Mouse (Mus musculus): Measurements from ENCODE around the gene Arih2. TPM values are rescaled to one million over a fixed set of nuclear protein-coding genes. Genes with fewer than 3 reads are reported as not detected.
"Not testable (repeated sequence)": the region's sequence is repeated elsewhere in the genome, so short reads cannot be mapped to it uniquely, and the experiment has no call there.

The Arih2 gene
- polyA plus RNA-seq, 1 experiment from 2014 or later: 46.7 TPM

GRCm38 (mm10) chr9:108631631-108632256 lies 17.4 kb downstream of the Arih2 start:
- 67% methylated on average over 5 of the region's 5 CpGs for WGBS
- H3K4me3 ChIP-seq (ENCODE audit: low read length): no peak overlapping the region
- no peak overlapping the region for H3K9ac ChIP-seq (ENCODE audit: low read length)

GRCm38 (mm10) chr9:108630683-108631082 lies 18.5 kb downstream of the Arih2 start:
- H3K27ac ChIP-seq (ENCODE audit: low read length): no peak overlapping the region
- no peaks in the 10 kb centered on the region for H3K9me3 ChIP-seq (ENCODE audit: control insufficient read depth, low read length)
- 55% methylated on average over 1 of the region's 1 CpGs for WGBS
- ATAC-seq (ENCODE audit: low read depth): no peak
- H3K4me3 ChIP-seq (ENCODE audit: low read length): no peak overlapping the region
- H3K9ac ChIP-seq (ENCODE audit: low read length): no peak overlapping the region
- H3K4me1 ChIP-seq (replicated peaks; ENCODE audit: control insufficient read depth, insufficient read depth, low read length): peaks cover 7% of the 10 kb centered on the region
- no peaks in the 10 kb centered on the region for H3K36me3 ChIP-seq (ENCODE audit: control insufficient read depth, insufficient read depth, low read length)
- no peak overlapping the region for H3K4me2 ChIP-seq (ENCODE audit: low read depth, low read length)
- H3K27me3 ChIP-seq (ENCODE audit: control insufficient read depth, insufficient read depth, low read depth, low read length): no peaks in the 10 kb centered on the region

More at GRCm38 (mm10) chr9:108631631-108632256, 17.4 kb downstream of the Arih2 start:
- peaks cover 3% of the 10 kb centered on the region for H3K4me1 ChIP-seq (replicated peaks; ENCODE audit: control insufficient read depth, insufficient read depth, low read length)
- H3K27me3 ChIP-seq (ENCODE audit: control insufficient read depth, insufficient read depth, low read depth, low read length): no peaks in the 10 kb centered on the region
- no peaks in the 10 kb centered on the region for H3K36me3 ChIP-seq (ENCODE audit: control insufficient read depth, insufficient read depth, low read length)
- no peak for ATAC-seq (ENCODE audit: low read depth)
- no peaks in the 10 kb centered on the region for H3K9me3 ChIP-seq (ENCODE audit: control insufficient read depth, low read length)
- H3K27ac ChIP-seq (ENCODE audit: low read length): no peak overlapping the region
- H3K4me2 ChIP-seq (ENCODE audit: low read depth, low read length): no peak overlapping the region

- Histone ChIP-seq H3K9ac (ENCODE audit: low read length) (no peak overlapping the region), H3K36me3 (ENCODE audit: control insufficient read depth, insufficient read depth, low read length) (0 out of 2 replicates have a peak, but pooled peaks cover 6% of the 10 kb centered on the region), H3K27ac (ENCODE audit: low read length) (no peak overlapping the region), H3K4me3 (ENCODE audit: low read length) (no peak overlapping the region), H3K27me3 (ENCODE audit: control insufficient read depth, insufficient read depth, low read depth, low read length) (no peaks in the 10 kb centered on the region), H3K9me3 (ENCODE audit: control insufficient read depth, low read length) (no peaks in the 10 kb centered on the region), H3K4me1 (replicated peaks; ENCODE audit: control insufficient read depth, insufficient read depth, low read length) (peaks cover 7% of the 10 kb centered on the region), H3K4me2 (ENCODE audit: low read depth, low read length) (no peak overlapping the region)
- WGBS: 74% methylated on average over 4 of the region's 4 CpGs
- no peak for ATAC-seq (ENCODE audit: low read depth)
Observed at GRCm38 (mm10) chr9:108628141-108628540, 21.0 kb downstream of the Arih2 start.

- WGBS: 28% methylated on average over 2 of the region's 2 CpGs
- H3K4me1 ChIP-seq (replicated peaks; ENCODE audit: control insufficient read depth, insufficient read depth, low read length): peaks cover 7% of the 10 kb centered on the region
- no peaks in the 10 kb centered on the region for H3K9me3 ChIP-seq (ENCODE audit: control insufficient read depth, low read length)
- H3K9ac ChIP-seq (ENCODE audit: low read length): no peak overlapping the region
- H3K4me3 ChIP-seq (ENCODE audit: low read length): no peak overlapping the region
- peak; percentile 91 for ATAC-seq (ENCODE audit: low read depth)
- H3K27ac ChIP-seq (ENCODE audit: low read length): peak overlapping the region; percentile 38; the same call in 1 of the 2 replicates
- H3K4me2 ChIP-seq (ENCODE audit: low read depth, low read length): no peak overlapping the region
- H3K36me3 ChIP-seq (ENCODE audit: control insufficient read depth, insufficient read depth, low read length): 0 out of 2 replicates have a peak, but pooled peaks cover 6% of the 10 kb centered on the region
- H3K27me3 ChIP-seq (ENCODE audit: control insufficient read depth, insufficient read depth, low read depth, low read length): no peaks in the 10 kb centered on the region
Observed at GRCm38 (mm10) chr9:108626498-108626897, 22.7 kb downstream of the Arih2 start.

GRCm38 (mm10) chr9:108617301-108617700 lies 31.9 kb downstream of the Arih2 start:
- peaks cover 26% of the 10 kb centered on the region for H3K36me3 ChIP-seq (ENCODE audit: control insufficient read depth, insufficient read depth, low read length)

GRCm38 (mm10) chr9:108611488-108611887 lies 37.7 kb downstream of the Arih2 start:
- H3K27ac ChIP-seq (ENCODE audit: low read length): no peak overlapping the region
- no peak for ATAC-seq (ENCODE audit: low read depth)
- H3K36me3 ChIP-seq (ENCODE audit: control insufficient read depth, insufficient read depth, low read length): peaks cover 49% of the 10 kb centered on the region
- no peaks in the 10 kb centered on the region for H3K4me1 ChIP-seq (replicated peaks; ENCODE audit: control insufficient read depth, insufficient read depth, low read length)
- no peaks in the 10 kb centered on the region for H3K9me3 ChIP-seq (ENCODE audit: control insufficient read depth, low read length)
- H3K27me3 ChIP-seq (ENCODE audit: control insufficient read depth, insufficient read depth, low read depth, low read length): no peaks in the 10 kb centered on the region
- H3K4me3 ChIP-seq (ENCODE audit: low read length): no peak overlapping the region
- H3K4me2 ChIP-seq (ENCODE audit: low read depth, low read length): no peak overlapping the region
- WGBS: 91% methylated on average over 10 of the region's 10 CpGs
- H3K9ac ChIP-seq (ENCODE audit: low read length): no peak overlapping the region

More at GRCm38 (mm10) chr9:108617301-108617700, 31.9 kb downstream of the Arih2 start:
- H3K4me1 ChIP-seq (replicated peaks; ENCODE audit: control insufficient read depth, insufficient read depth, low read length): no peaks in the 10 kb centered on the region
- H3K4me2 ChIP-seq (ENCODE audit: low read depth, low read length): no peak overlapping the region
- 97% methylated on average over 1 of the region's 1 CpGs for WGBS
- no peaks in the 10 kb centered on the region for H3K9me3 ChIP-seq (ENCODE audit: control insufficient read depth, low read length)
- ATAC-seq (ENCODE audit: low read depth): no peak
- no peak overlapping the region for H3K9ac ChIP-seq (ENCODE audit: low read length)
- no peak overlapping the region for H3K4me3 ChIP-seq (ENCODE audit: low read length)
- no peak overlapping the region for H3K27ac ChIP-seq (ENCODE audit: low read length)
- no peaks in the 10 kb centered on the region for H3K27me3 ChIP-seq (ENCODE audit: control insufficient read depth, insufficient read depth, low read depth, low read length)

- H3K27me3 ChIP-seq (ENCODE audit: control insufficient read depth, insufficient read depth, low read depth, low read length): no peaks in the 10 kb centered on the region
- H3K4me3 ChIP-seq (ENCODE audit: low read length): no peak overlapping the region
- no peak for ATAC-seq (ENCODE audit: low read depth)
- no peak overlapping the region for H3K4me2 ChIP-seq (ENCODE audit: low read depth, low read length)
- H3K4me1 ChIP-seq (replicated peaks; ENCODE audit: control insufficient read depth, insufficient read depth, low read length): no peaks in the 10 kb centered on the region
- H3K36me3 ChIP-seq (ENCODE audit: control insufficient read depth, insufficient read depth, low read length): peaks cover 54% of the 10 kb centered on the region
- WGBS: 88% methylated on average over 4 of the region's 4 CpGs
- no peaks in the 10 kb centered on the region for H3K9me3 ChIP-seq (ENCODE audit: control insufficient read depth, low read length)
- no peak overlapping the region for H3K9ac ChIP-seq (ENCODE audit: low read length)
- no peak overlapping the region for H3K27ac ChIP-seq (ENCODE audit: low read length)
Observed at GRCm38 (mm10) chr9:108608889-108609288, 40.3 kb downstream of the Arih2 start.

GRCm38 (mm10) chr9:108607929-108608328 lies 41.3 kb downstream of the Arih2 start:
- H3K9ac ChIP-seq (ENCODE audit: low read length); H3K27me3 ChIP-seq (ENCODE audit: control insufficient read depth, insufficient read depth, low read depth, low read length); H3K9me3 ChIP-seq (ENCODE audit: control insufficient read depth, low read length); H3K27ac ChIP-seq (ENCODE audit: low read length); ATAC-seq (ENCODE audit: low read depth); H3K4me2 ChIP-seq (ENCODE audit: low read depth, low read length); H3K4me3 ChIP-seq (ENCODE audit: low read length); H3K4me1 ChIP-seq (replicated peaks; ENCODE audit: control insufficient read depth, insufficient read depth, low read length): not testable (repeated sequence)
- H3K36me3 ChIP-seq (ENCODE audit: control insufficient read depth, insufficient read depth, low read length): peaks cover 62% of the 10 kb centered on the region
- WGBS: 75% methylated on average over 5 of the region's 5 CpGs

GRCm38 (mm10) chr9:108601986-108602385 lies 47.2 kb downstream of the Arih2 start:
- H3K27me3 ChIP-seq (ENCODE audit: control insufficient read depth, insufficient read depth, low read depth, low read length): no peaks in the 10 kb centered on the region
- ATAC-seq (ENCODE audit: low read depth): no peak
- 73% methylated on average over 4 of the region's 4 CpGs for WGBS
- no peak overlapping the region for H3K9ac ChIP-seq (ENCODE audit: low read length)
- H3K36me3 ChIP-seq (ENCODE audit: control insufficient read depth, insufficient read depth, low read length): peaks cover 29% of the 10 kb centered on the region
- peaks cover 5% of the 10 kb centered on the region for H3K4me1 ChIP-seq (replicated peaks; ENCODE audit: control insufficient read depth, insufficient read depth, low read length)
- H3K4me2 ChIP-seq (ENCODE audit: low read depth, low read length): no peak overlapping the region
- H3K9me3 ChIP-seq (ENCODE audit: control insufficient read depth, low read length): no peaks in the 10 kb centered on the region
- no peak overlapping the region for H3K4me3 ChIP-seq (ENCODE audit: low read length)
- H3K27ac ChIP-seq (ENCODE audit: low read length): no peak overlapping the region
